Mouse (Mus musculus) cerebellum, adult 2 months (tissue): Measurements from ENCODE around the gene Fbxo42. TPM values are rescaled to one million over a fixed set of nuclear protein-coding genes. Genes with fewer than 3 reads are reported as not detected.

Experiments
- DNase-seq, 2 experiments: peaks; one replicate each; pipeline ENCODE4 v3.0.0; 2021
- H3K27ac ChIP-seq: fragments of 200-500 bp; 2 replicates; pipeline ENCODE4 v1.5.1; 2012; ENCODE audit warnings: low read length, control low read depth, inconsistent platforms; ENCODE audit not compliant: insufficient read depth
- H3K27me3 ChIP-seq: fragments of 200-500 bp; 2 replicates; pipeline ENCODE4 v1.6.1; 2012; ENCODE audit warnings: inconsistent platforms, mild to moderate bottlenecking, low read length, moderate library complexity; ENCODE audit not compliant: control insufficient read depth, insufficient read depth
- H3K4me1 ChIP-seq: fragments of 200-500 bp; 2 replicates; pipeline ENCODE4 v1.6.1; 2011; ENCODE audit warnings: low read length; ENCODE audit not compliant: control insufficient read depth, insufficient read depth
- H3K4me3 ChIP-seq: fragments of 200-500 bp; replicated peaks from 2 replicates; pipeline ENCODE3; 2011; ENCODE audit warnings: mild to moderate bottlenecking, low read depth, low read length, control low read depth; ENCODE audit not compliant: insufficient read depth
- CTCF ChIP-seq: fragments of 200-500 bp; IDR thresholded peaks from 2 replicates; pipeline ENCODE4 v1.5.1; 2011; ENCODE audit warnings: low read depth, mild to moderate bottlenecking, control low read depth, low read length, moderate library complexity, borderline replicate concordance; ENCODE audit not compliant: insufficient read depth
- POLR2A ChIP-seq: fragments of 200-500 bp; IDR thresholded peaks from 2 replicates; pipeline ENCODE4 v1.6.1; 2011; ENCODE audit warnings: low read length, control low read depth, borderline replicate concordance; ENCODE audit not compliant: insufficient read depth
- WGBS: fragments of 180-500 bp; shearing (Covaris S2); methylation state at CpG from one replicate; pipeline ENCODE4 v1.1.7; 2018; 5-methylcytosine and 5-hydroxymethylcytosine counted together
- polyA plus RNA-seq: library from polyadenylated mRNA; depleted of rRNA; stranded (reverse); fragments of >200 nt; gene quantifications from 2 replicates; pipeline ENCODE4 v1.2.3, GENCODE M21; 2012; rRNA removed

Fbxo42 gene
- polyA plus RNA-seq, 1 experiment: 21.1 TPM

GRCm38 (mm10) chr4:141249383-141249782, 101.7 kb downstream of the Fbxo42 start:
- Histone ChIP-seq H3K4me3 (no peak overlapping the region), H3K4me1 (peaks cover 14% of the 10 kb centered on the region), H3K27me3 (peaks cover 3% of the 10 kb centered on the region; the same call in 1 of the 2 replicates), H3K27ac (no peak overlapping the region)
- TF ChIP-seq CTCF (no peak), POLR2A (no peak)
- 85% methylated on average over 11 of the region's 11 CpGs for WGBS
- DNase-seq: no peak

GRCm38 (mm10) chr4:141251071-141251470, 103.4 kb downstream of the Fbxo42 start:
- no peak overlapping the region for H3K4me3 ChIP-seq
- no peak for TF ChIP-seq POLR2A
- TF ChIP-seq CTCF: no peak
- peaks cover 3% of the 10 kb centered on the region; the same call in 1 of the 2 replicates for H3K27me3 ChIP-seq
- peaks cover 14% of the 10 kb centered on the region for H3K4me1 ChIP-seq
- no peak overlapping the region for H3K27ac ChIP-seq
- peak; percentile 33 to 56 for DNase-seq
- 16% methylated on average over 8 of the region's 8 CpGs for WGBS

DNA sequence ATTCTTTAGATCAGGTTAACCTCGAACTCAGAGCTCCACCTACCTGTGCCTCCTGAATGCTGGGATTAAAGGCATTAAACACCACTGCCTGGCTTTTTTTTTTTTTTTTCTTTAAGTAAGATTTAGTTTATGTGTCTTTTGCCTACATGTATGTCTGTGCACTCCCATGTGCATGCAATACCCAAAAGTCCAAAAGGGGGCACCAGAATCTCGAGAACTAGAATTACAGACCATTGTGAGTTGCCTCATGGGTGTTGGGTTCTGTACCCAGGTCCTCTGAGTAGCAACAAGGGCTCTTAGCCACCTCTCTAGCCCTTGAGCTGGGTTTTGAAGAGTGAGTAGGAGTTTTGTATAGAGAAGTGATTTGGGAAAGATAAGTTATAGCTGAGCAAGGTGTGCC, 104.9 kb downstream of the Fbxo42 start:
- no peak for TF ChIP-seq CTCF
- DNase-seq: no peak
- Histone ChIP-seq H3K27me3 (peaks cover 3% of the 10 kb centered on the region; the same call in 1 of the 2 replicates), H3K4me1 (peaks cover 7% of the 10 kb centered on the region), H3K4me3 (no peak overlapping the region), H3K27ac (no peak overlapping the region)
- WGBS: 79% methylated on average over 2 of the region's 2 CpGs

Other genes starting within 250 kb of the Fbxo42 start
- 22.2 and 25.2 TPM in 2 replicates for gene Padi2, start 241.6 kb upstream of the Fbxo42 start, polyA plus RNA-seq
- 320 and 325 TPM in 2 replicates for gene Sdhb, start 186.7 kb upstream of the Fbxo42 start, polyA plus RNA-seq
- 194 and 198 TPM in 2 replicates for gene Atp13a2, start 161.0 kb upstream of the Fbxo42 start, polyA plus RNA-seq
- gene Mfap2, start 137.5 kb upstream of the Fbxo42 start, polyA plus RNA-seq: 3.1 and 3.4 TPM in 2 replicates
- gene Crocc, start 87.4 kb upstream of the Fbxo42 start, polyA plus RNA-seq: 39.4 and 41.3 TPM in 2 replicates
- 66.3 and 68.7 TPM in 2 replicates for gene Necap2, start 69.6 kb upstream of the Fbxo42 start, polyA plus RNA-seq
- gene Spata21, start 59.6 kb upstream of the Fbxo42 start, polyA plus RNA-seq: 0.21 and 0.48 TPM in 2 replicates
- 29.2 and 29.9 TPM in 2 replicates for gene Szrd1, start 8.1 kb upstream of the Fbxo42 start, polyA plus RNA-seq
- 4.7 and 6.8 TPM in 2 replicates for gene Rsg1, start 66.0 kb downstream of the Fbxo42 start, polyA plus RNA-seq
- 14.0 and 15.0 TPM in 2 replicates for gene Arhgef19, start 91.6 kb downstream of the Fbxo42 start, polyA plus RNA-seq
- 1.9 and 2.0 TPM in 2 replicates for gene Epha2, start 153.3 kb downstream of the Fbxo42 start, polyA plus RNA-seq
- 17.9 and 18.2 TPM in 2 replicates for gene Fam131c, start 220.3 kb downstream of the Fbxo42 start, polyA plus RNA-seq